Mouse (Mus musculus): ENCODE measurements at regions not wholly inside any gene's neighbourhood (a gene's known extent, or its start where the extent isn't known, plus 50 kb on each side); places are given as distances from the start of the nearest gene placed in this dataset.

- H3K27me3 ChIP-seq (replicated peaks) = no peaks in the 10 kb centered on the region
- dilution Hi-C loops (cut with MboI; ENCODE audit: extremely low pct_ligation_motif_present, extremely low pct_unique_long_range_greater_than_20kb, low sequenced_read_pairs) = no loop called here
These were observed 88.7 kb downstream of the Olfr267 start for GRCm38 (mm10) chr4:58698828-58699227.

GRCm38 (mm10) chr4:58696684-58697083, 90.8 kb downstream of the Olfr267 start:
- no peak overlapping the region for H3K27ac ChIP-seq (ENCODE audit: insufficient read depth, low read depth)
- in situ Hi-C loops (cut with MboI; ENCODE audit: low pct_ligation_motif_present, low pct_unique_long_range_greater_than_20kb, low sequenced_read_pairs) = no loop called here
- no peaks in the 10 kb centered on the region for H3K9me3 ChIP-seq (replicated peaks; ENCODE audit: low read length)

More at GRCm38 (mm10) chr4:58698828-58699227, 88.7 kb downstream of the Olfr267 start:
- no peak for TF ChIP-seq USF2 (conservative IDR thresholded peaks at IDR 0.05; ENCODE audit: low read depth, low read length)
- no peak overlapping the region for H3K4me2 ChIP-seq (ENCODE audit: insufficient read depth, low read depth, poor library complexity, severe bottlenecking)
- no peaks in the 10 kb centered on the region for H3K4me1 ChIP-seq (ENCODE audit: control insufficient read depth in 1 of 2, insufficient read depth in 2 of 2)
- in situ Hi-C loops (cut with MboI; ENCODE audit: low pct_ligation_motif_present, low pct_unique_long_range_greater_than_20kb, low sequenced_read_pairs) = no loop called here
- no peak overlapping the region for H3K27ac ChIP-seq (ENCODE audit: insufficient read depth, low read depth)
- H3K9ac ChIP-seq (ENCODE audit: insufficient read depth, low read depth) = no peak overlapping the region
- no peaks in the 10 kb centered on the region for H3K9me3 ChIP-seq (replicated peaks; ENCODE audit: low read length)
- H3K36me3 ChIP-seq (replicated peaks in 1 of 2; ENCODE audit: control insufficient read depth in 1 of 2, insufficient read depth in 1 of 2, low read length in 1 of 2) = no peaks in the 10 kb centered on the region
- no peak overlapping the region for H3K4me3 ChIP-seq (replicated peaks in 1 of 3; ENCODE audit: low read depth in 2 of 3, low read length in 2 of 3, poor library complexity in 1 of 3)
- DNase-seq (ENCODE audit: extremely low read depth) = no peak
- no peaks in the 10 kb centered on the region for H3K79me2 ChIP-seq (replicated peaks; ENCODE audit: control insufficient read depth, extremely low read depth, insufficient read depth, poor library complexity, severe bottlenecking)

GRCm38 (mm10) chr4:58695281-58695680, 92.2 kb downstream of the Olfr267 start:
- no peak overlapping the region for H3K4me2 ChIP-seq (ENCODE audit: insufficient read depth, low read depth, poor library complexity, severe bottlenecking)
- no peaks in the 10 kb centered on the region for H3K9me3 ChIP-seq (replicated peaks; ENCODE audit: low read length)
- no peak overlapping the region for H3K9ac ChIP-seq (ENCODE audit: insufficient read depth, low read depth)
- H3K27me3 ChIP-seq (replicated peaks) = no peaks in the 10 kb centered on the region
- TF ChIP-seq RAD21 (IDR thresholded peaks at IDR 0.05; ENCODE audit: low read depth, low read length) (no peak), TCF12 (IDR thresholded peaks at IDR 0.05; ENCODE audit: low read depth, low read length) (no peak), ETS1 (conservative IDR thresholded peaks at IDR 0.05; ENCODE audit: low read depth, low read length) (no peak), GABPA (IDR thresholded peaks at IDR 0.05; ENCODE audit: insufficient replicate concordance, low read depth, low read length) (no peak), PAX5 (IDR thresholded peaks at IDR 0.05; ENCODE audit: low read length) (no peak), MAFK (IDR thresholded peaks at IDR 0.05; ENCODE audit: insufficient replicate concordance, low read length) (no peak), ZMIZ1 (IDR thresholded peaks at IDR 0.05; ENCODE audit: low read depth, low read length) (no peak), CTCF (conservative IDR thresholded peaks at IDR 0.05 in 1 of 2, IDR thresholded peaks at IDR 0.05 in 1 of 2; ENCODE audit: low read depth in 2 of 2, low read length in 2 of 2) (no peak), BHLHE40 (IDR thresholded peaks at IDR 0.05; ENCODE audit: low read depth, low read length) (no peak), MEF2A (IDR thresholded peaks at IDR 0.05; ENCODE audit: borderline replicate concordance, low read depth, low read length) (no peak), E2F4 (IDR thresholded peaks at IDR 0.05; ENCODE audit: insufficient replicate concordance, low read depth, low read length) (no peak), JUN (IDR thresholded peaks at IDR 0.05; ENCODE audit: insufficient read depth, low read depth, low read length) (no peak), MAZ (IDR thresholded peaks at IDR 0.05; ENCODE audit: low read depth, low read length) (no peak), TBP (conservative IDR thresholded peaks at IDR 0.05; ENCODE audit: low read depth, low read length) (no peak), CHD2 (IDR thresholded peaks at IDR 0.05; ENCODE audit: low read length) (no peak), NRF1 (IDR thresholded peaks at IDR 0.05; ENCODE audit: low read depth, low read length) (no peak)
- H3K4me3 ChIP-seq (replicated peaks in 1 of 3; ENCODE audit: low read depth in 2 of 3, low read length in 2 of 3, poor library complexity in 1 of 3) = no peak overlapping the region
- no peak for DNase-seq (ENCODE audit: extremely low read depth)
- H3K4me1 ChIP-seq (ENCODE audit: control insufficient read depth in 1 of 2, insufficient read depth in 2 of 2) = no peaks in the 10 kb centered on the region
- dilution Hi-C loops (cut with MboI; ENCODE audit: extremely low pct_ligation_motif_present, extremely low pct_unique_long_range_greater_than_20kb, low sequenced_read_pairs) (no loop called here), in situ Hi-C loops (cut with MboI; ENCODE audit: low pct_ligation_motif_present, low pct_unique_long_range_greater_than_20kb, low sequenced_read_pairs) (no loop called here)
- H3K79me2 ChIP-seq (replicated peaks; ENCODE audit: control insufficient read depth, extremely low read depth, insufficient read depth, poor library complexity, severe bottlenecking) = no peaks in the 10 kb centered on the region
- no peak overlapping the region for H3K27ac ChIP-seq (ENCODE audit: insufficient read depth, low read depth)
- no peaks in the 10 kb centered on the region for H3K36me3 ChIP-seq (replicated peaks in 1 of 2; ENCODE audit: control insufficient read depth in 1 of 2, insufficient read depth in 1 of 2, low read length in 1 of 2)

More at GRCm38 (mm10) chr4:58696684-58697083, 90.8 kb downstream of the Olfr267 start:
- H3K36me3 ChIP-seq (replicated peaks in 1 of 2; ENCODE audit: control insufficient read depth in 1 of 2, insufficient read depth in 1 of 2, low read length in 1 of 2) = no peaks in the 10 kb centered on the region
- dilution Hi-C loops (cut with MboI; ENCODE audit: extremely low pct_ligation_motif_present, extremely low pct_unique_long_range_greater_than_20kb, low sequenced_read_pairs) = no loop called here
- H3K4me3 ChIP-seq (replicated peaks in 1 of 3; ENCODE audit: low read depth in 2 of 3, low read length in 2 of 3, poor library complexity in 1 of 3) = no peak overlapping the region
- no peak for TF ChIP-seq USF2 (conservative IDR thresholded peaks at IDR 0.05; ENCODE audit: low read depth, low read length)
- no peak for TF ChIP-seq JUND (conservative IDR thresholded peaks at IDR 0.05; ENCODE audit: low read depth, low read length)
- no peak for TF ChIP-seq BHLHE40 (IDR thresholded peaks at IDR 0.05; ENCODE audit: low read depth, low read length)
- no peak for TF ChIP-seq CTCF (conservative IDR thresholded peaks at IDR 0.05 in 1 of 2, IDR thresholded peaks at IDR 0.05 in 1 of 2; ENCODE audit: low read depth in 2 of 2, low read length in 2 of 2)
- TF ChIP-seq ELF1 (IDR thresholded peaks at IDR 0.05; ENCODE audit: low read depth, low read length) = no peak
- no peak for TF ChIP-seq MAZ (IDR thresholded peaks at IDR 0.05; ENCODE audit: low read depth, low read length)
- no peak for TF ChIP-seq USF1 (IDR thresholded peaks at IDR 0.05; ENCODE audit: low read depth, low read length)
- TF ChIP-seq POLR2AphosphoS2 (IDR thresholded peaks at IDR 0.05; ENCODE audit: low read depth, low read length) = no peak
- no peak for TF ChIP-seq E2F4 (IDR thresholded peaks at IDR 0.05; ENCODE audit: insufficient replicate concordance, low read depth, low read length)
- TF ChIP-seq GABPA (IDR thresholded peaks at IDR 0.05; ENCODE audit: insufficient replicate concordance, low read depth, low read length) = no peak
- TF ChIP-seq NELFE (IDR thresholded peaks at IDR 0.05; ENCODE audit: low read depth, low read length) = no peak
- TF ChIP-seq ETS1 (conservative IDR thresholded peaks at IDR 0.05; ENCODE audit: low read depth, low read length) = no peak
- TF ChIP-seq SMC3 (IDR thresholded peaks at IDR 0.05; ENCODE audit: low read depth, low read length) = no peak
- TF ChIP-seq ZC3H11A (IDR thresholded peaks at IDR 0.05; ENCODE audit: low read depth, low read length) = no peak
- TF ChIP-seq ZNF384 (IDR thresholded peaks at IDR 0.05; ENCODE audit: low read depth, low read length) = no peak
- no peak for TF ChIP-seq SIN3A (IDR thresholded peaks at IDR 0.05; ENCODE audit: low read length)
- TF ChIP-seq EP300 (IDR thresholded peaks at IDR 0.05; ENCODE audit: low read length) = no peak
- TF ChIP-seq IRF4 (IDR thresholded peaks at IDR 0.05; ENCODE audit: low read depth, low read length) = no peak
- TF ChIP-seq ZKSCAN1 (IDR thresholded peaks at IDR 0.05; ENCODE audit: borderline replicate concordance, low read depth, low read length) = no peak
- no peaks in the 10 kb centered on the region for H3K27me3 ChIP-seq (replicated peaks)
- no peak for DNase-seq (ENCODE audit: extremely low read depth)
- no peaks in the 10 kb centered on the region for H3K4me1 ChIP-seq (ENCODE audit: control insufficient read depth in 1 of 2, insufficient read depth in 2 of 2)
- H3K9ac ChIP-seq (ENCODE audit: insufficient read depth, low read depth) = no peak overlapping the region
- H3K4me2 ChIP-seq (ENCODE audit: insufficient read depth, low read depth, poor library complexity, severe bottlenecking) = no peak overlapping the region
- H3K79me2 ChIP-seq (replicated peaks; ENCODE audit: control insufficient read depth, extremely low read depth, insufficient read depth, poor library complexity, severe bottlenecking) = no peaks in the 10 kb centered on the region
